Mouse (Mus musculus) intestine, postnatal 0 days (tissue): Measurements from ENCODE around the gene Rassf7. TPM values are rescaled to one million over a fixed set of nuclear protein-coding genes. Genes with fewer than 3 reads are reported as not detected.
A peak's percentile ranks its signal among the peaks of the same experiment; 100 is the strongest.

Source experiments
- ATAC-seq: fragments of 200-750 bp; cut with Nextera tagmentation; 2 replicates; pipeline ENCODE4 v1.8.0; 2017; ENCODE audit warnings: mild to moderate bottlenecking, moderate TSS enrichment, moderate library complexity
- H3K27ac ChIP-seq: fragments of 300-500 bp; sonication (generic); 2 replicates; pipeline ENCODE4 v1.5.1; 2014; ENCODE audit warnings: mild to moderate bottlenecking, low read depth, low read length, moderate library complexity
- H3K27me3 ChIP-seq: fragments of 300-500 bp; sonication (generic); replicated peaks from 2 replicates; pipeline ENCODE4 v1.6.1; 2014; ENCODE audit warnings: low read length, mixed read lengths; ENCODE audit not compliant: control insufficient read depth, insufficient read depth
- H3K36me3 ChIP-seq: fragments of 300-500 bp; sonication (generic); 2 replicates; pipeline ENCODE4 v1.6.1; 2014; ENCODE audit warnings: mild to moderate bottlenecking, moderate library complexity; ENCODE audit not compliant: control insufficient read depth, insufficient read depth
- H3K4me1 ChIP-seq: fragments of 300-500 bp; sonication (generic); replicated peaks from 2 replicates; pipeline ENCODE4 v1.6.1; 2014; ENCODE audit warnings: antibody characterized with exemption, low read length, mixed read lengths; ENCODE audit not compliant: control insufficient read depth, insufficient read depth
- H3K4me2 ChIP-seq: fragments of 300-500 bp; sonication (generic); replicated peaks from 2 replicates; pipeline ENCODE4 v1.6.1; 2014; ENCODE audit warnings: low read depth, mild to moderate bottlenecking, moderate library complexity
- H3K4me3 ChIP-seq: fragments of 300-500 bp; sonication (generic); 2 replicates; pipeline ENCODE4 v1.5.1; 2014; ENCODE audit warnings: low read depth, low read length
- H3K9ac ChIP-seq: fragments of 300-500 bp; sonication (generic); 2 replicates; pipeline ENCODE4 v1.6.1; 2014; ENCODE audit warnings: mild to moderate bottlenecking, low read depth, low read length
- H3K9me3 ChIP-seq: fragments of 300-500 bp; sonication (generic); 2 replicates; pipeline ENCODE4 v1.6.1; 2016; ENCODE audit warnings: mixed run types; ENCODE audit not compliant: control insufficient read depth
- CTCF ChIP-seq: sonication (generic); IDR thresholded peaks from 2 replicates; pipeline ENCODE4 v1.5.1; 2016; ENCODE audit warnings: low read depth, mild to moderate bottlenecking, control low read depth, antibody characterized with exemption, moderate library complexity
- WGBS: fragments of 180-500 bp; shearing (Covaris S2); extraction: QIAGEN DNeasy Blood & Tissue Kit; methylation state at CpG from one replicate; pipeline ENCODE4 v1.1.7; 2014; 5-methylcytosine and 5-hydroxymethylcytosine counted together
- polyA plus RNA-seq: library from polyadenylated mRNA; unstranded; fragments of >200 nt; fragmentation: Nextera tagmentation; extraction: Ambion mirVana; gene quantifications from 2 replicates; pipeline ENCODE4 v1.2.1, GENCODE M21; 2015

Gene Rassf7
- polyA plus RNA-seq, 1 experiment from 2014 or later = 47.6 TPM

DNA sequence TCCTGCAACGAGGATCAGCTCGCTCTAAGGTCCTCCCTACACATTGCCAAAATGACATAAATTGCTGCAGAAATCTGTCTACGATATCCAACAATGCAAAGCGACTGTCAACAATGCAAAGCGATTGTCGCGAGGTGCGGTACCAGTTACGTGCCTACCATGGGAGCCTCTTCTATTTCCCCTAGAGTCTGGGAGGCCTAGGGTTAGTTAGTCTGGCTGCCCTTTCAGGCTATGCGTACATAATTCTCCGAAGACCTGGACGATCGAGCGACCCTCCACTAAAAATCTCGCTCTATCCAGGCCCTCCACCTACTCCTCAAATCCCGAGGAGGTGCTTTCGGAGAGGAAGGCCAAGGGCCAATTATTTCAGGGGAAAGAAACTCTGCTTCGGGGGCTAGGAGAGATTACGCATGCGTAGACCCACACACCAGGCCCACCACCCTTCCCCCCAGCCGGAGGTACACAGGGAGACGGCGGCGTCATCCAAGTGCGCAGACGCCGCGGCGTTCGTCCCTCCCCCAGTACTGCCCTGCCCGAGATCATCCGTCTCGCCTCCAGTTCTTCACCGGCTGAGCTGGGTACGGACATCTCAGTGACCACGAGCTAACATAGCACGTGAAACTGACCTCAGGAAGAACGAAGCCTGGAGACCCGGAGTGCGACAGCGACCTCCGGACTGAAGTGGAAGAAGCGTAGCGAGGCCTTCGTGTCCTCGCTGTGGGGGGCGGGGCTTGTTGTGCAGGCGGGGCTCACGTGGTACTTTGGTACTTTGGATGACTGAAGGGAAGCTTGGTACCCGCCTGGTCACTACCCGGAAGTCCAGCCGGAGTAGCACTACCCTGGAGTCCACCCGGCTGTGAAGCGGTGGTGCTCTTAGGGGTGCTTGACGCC, 43.3 kb upstream of the Rassf7 start, which contains the start of gene Rnh1:
Gene Rnh1, minus strand, starts transcription at position 742 of the 891 bp plus-strand sequence.
- 0 out of 2 replicates have a peak, but pooled peaks have one; percentile 19 for TF ChIP-seq CTCF
- Histone ChIP-seq H3K4me2 (peak within 1 kb of the TSS; percentile 88), H3K9me3 (no peaks in the 10 kb centered on the region), H3K4me3 (peak within 1 kb of the TSS; percentile 53), H3K27ac (peak within 1 kb of the TSS; percentile 87), H3K27me3 (no peaks in the 10 kb centered on the region), H3K36me3 (no peaks in the 10 kb centered on the region), H3K4me1 (peaks cover 12% of the 10 kb centered on the region), H3K9ac (peak within 1 kb of the TSS; percentile 64)
- ATAC-seq = peak; percentile 88
- WGBS = 2% methylated on average over 55 of the region's 55 CpGs

DNA sequence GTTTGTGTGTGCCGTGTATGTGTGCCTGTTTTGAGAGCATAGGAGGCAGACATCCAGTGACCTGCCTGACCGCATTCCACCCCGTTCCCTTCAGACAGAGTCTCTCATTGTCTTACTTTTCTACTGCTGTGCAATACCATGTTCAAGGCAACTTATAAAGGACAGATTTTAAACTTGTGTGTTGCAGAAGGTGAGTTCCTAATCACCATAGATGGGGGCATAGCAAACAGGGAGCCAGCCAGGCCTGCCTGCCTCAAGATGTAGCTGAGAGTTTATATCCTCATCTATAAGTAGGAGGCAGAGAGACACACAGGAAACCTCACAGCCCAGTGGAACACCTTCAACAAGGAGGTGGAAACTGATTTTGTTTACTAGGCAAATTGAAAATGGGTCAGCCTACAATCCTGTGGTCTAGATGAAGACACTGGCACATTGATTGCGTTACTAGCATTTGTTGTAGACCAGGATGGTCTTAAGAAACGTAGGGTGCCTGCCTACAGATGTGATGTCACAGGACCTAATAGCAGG, 42.3 kb upstream of the Rassf7 start:
- H3K4me1 ChIP-seq = 0 out of 2 replicates have a peak, but pooled peaks cover 6% of the 10 kb centered on the region
- H3K36me3 ChIP-seq = no peaks in the 10 kb centered on the region
- ATAC-seq = no peak
- 73% methylated on average over 5 of the region's 5 CpGs for WGBS
- peak overlapping the region; percentile 87; the same call in 1 of the 2 replicates for H3K27ac ChIP-seq
- H3K9ac ChIP-seq = peak overlapping the region; percentile 64
- peak overlapping the region; percentile 53; the same call in 1 of the 2 replicates for H3K4me3 ChIP-seq
- H3K9me3 ChIP-seq = no peaks in the 10 kb centered on the region
- H3K27me3 ChIP-seq = no peaks in the 10 kb centered on the region
- peak overlapping the region; percentile 88 for H3K4me2 ChIP-seq
- TF ChIP-seq CTCF = no peak

DNA sequence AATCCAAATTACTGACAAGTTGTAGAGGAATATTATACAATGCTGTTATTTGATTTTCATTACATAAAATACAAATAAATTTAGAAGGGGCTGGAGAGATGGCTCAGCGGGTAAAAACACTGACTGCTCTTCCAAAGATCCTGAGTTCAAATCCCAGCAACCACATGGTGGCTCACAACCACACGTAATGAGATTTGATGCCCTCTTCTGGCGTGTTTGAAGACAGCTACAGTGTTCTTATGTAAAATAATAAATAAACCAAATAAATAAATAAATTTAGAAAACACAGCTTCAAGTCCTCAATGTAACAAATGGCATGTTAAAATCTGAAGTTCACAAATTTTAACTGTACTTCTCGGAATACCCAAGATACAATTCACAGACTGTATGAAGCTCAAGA, 40.6 kb upstream of the Rassf7 start:
- H3K9me3 ChIP-seq = no peaks in the 10 kb centered on the region
- no peak overlapping the region for H3K4me2 ChIP-seq
- 0 out of 2 replicates have a peak, but pooled peaks cover 6% of the 10 kb centered on the region for H3K4me1 ChIP-seq
- no peak overlapping the region for H3K4me3 ChIP-seq
- no peaks in the 10 kb centered on the region for H3K27me3 ChIP-seq
- no peak for ATAC-seq
- no peaks in the 10 kb centered on the region for H3K36me3 ChIP-seq
- no peak overlapping the region for H3K9ac ChIP-seq
- WGBS = 90% methylated on average over 4 of the region's 4 CpGs
- H3K27ac ChIP-seq = no peak overlapping the region
- TF ChIP-seq CTCF = peak; percentile 28; the same call in 1 of the 2 replicates

DNA sequence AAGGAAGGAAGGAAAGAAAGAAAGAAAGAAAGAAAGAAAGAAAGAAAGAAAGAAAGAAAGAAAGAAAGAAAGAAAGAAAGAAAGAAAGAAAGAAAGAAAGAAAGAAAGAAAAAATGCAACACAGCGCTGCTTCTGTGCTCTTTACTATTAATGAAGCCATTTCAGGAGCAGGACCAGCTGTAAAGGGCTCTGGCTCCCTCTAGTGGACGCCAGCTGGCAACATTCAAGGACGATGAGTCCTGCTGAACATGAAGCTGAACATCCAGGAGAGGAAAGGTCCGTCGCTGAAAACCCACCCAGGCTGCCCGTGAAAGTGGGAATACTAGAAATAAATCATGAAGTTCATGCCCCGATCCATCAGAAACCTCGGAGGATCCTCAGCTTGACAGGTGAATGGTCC, 39.5 kb upstream of the Rassf7 start:
- no peaks in the 10 kb centered on the region for H3K27me3 ChIP-seq
- no peak overlapping the region for H3K27ac ChIP-seq
- under 1% methylated on average over 8 of the region's 8 CpGs for WGBS
- no peak overlapping the region for H3K4me2 ChIP-seq
- 0 out of 2 replicates have a peak, but pooled peaks cover 4% of the 10 kb centered on the region for H3K4me1 ChIP-seq
- no peak overlapping the region for H3K9ac ChIP-seq
- H3K9me3 ChIP-seq = no peaks in the 10 kb centered on the region
- H3K4me3 ChIP-seq = no peak overlapping the region
- TF ChIP-seq CTCF = peak; percentile 97
- no peak for ATAC-seq
- no peaks in the 10 kb centered on the region for H3K36me3 ChIP-seq

DNA sequence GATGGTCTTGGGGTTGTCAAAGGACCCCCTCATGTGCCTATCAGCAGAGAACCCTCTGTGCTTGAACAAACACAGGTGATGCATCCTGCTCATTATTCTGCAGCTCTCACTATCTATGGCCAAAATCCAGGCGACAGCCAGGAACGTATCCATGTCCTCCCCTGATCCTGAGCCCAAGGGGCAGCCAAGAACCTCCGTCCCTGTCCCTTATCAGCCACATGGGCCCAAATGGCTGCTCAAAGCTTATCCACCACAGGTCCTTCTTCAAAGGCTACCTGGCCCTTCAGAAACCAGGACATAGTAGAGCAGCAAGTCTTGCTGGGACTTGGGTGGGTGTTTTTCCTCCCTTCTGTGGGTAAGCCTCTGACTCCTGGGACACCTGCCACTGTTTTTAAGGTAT, 27.5 kb upstream of the Rassf7 start:
- WGBS = 66% methylated on average over 3 of the region's 3 CpGs
- no peak overlapping the region for H3K27ac ChIP-seq
- no peak overlapping the region for H3K9ac ChIP-seq
- peaks cover 31% of the 10 kb centered on the region for H3K36me3 ChIP-seq
- no peaks in the 10 kb centered on the region for H3K27me3 ChIP-seq
- ATAC-seq = no peak
- no peak overlapping the region for H3K4me3 ChIP-seq
- H3K9me3 ChIP-seq = no peaks in the 10 kb centered on the region
- H3K4me2 ChIP-seq = no peak overlapping the region
- no peak for TF ChIP-seq CTCF
- H3K4me1 ChIP-seq = no peaks in the 10 kb centered on the region

- Histone ChIP-seq H3K36me3 (peaks cover 31% of the 10 kb centered on the region), H3K9me3 (no peaks in the 10 kb centered on the region), H3K4me2 (no peak overlapping the region), H3K4me1 (no peaks in the 10 kb centered on the region), H3K4me3 (no peak overlapping the region), H3K9ac (no peak overlapping the region), H3K27ac (no peak overlapping the region), H3K27me3 (no peaks in the 10 kb centered on the region)
- ATAC-seq = no peak
- 90% methylated on average over 3 of the region's 3 CpGs for WGBS
- TF ChIP-seq CTCF = no peak
These were observed 26.9 kb upstream of the Rassf7 start for GRCm38 (mm10) chr7:141188733-141189132.
